Mouse (Mus musculus) forebrain, postnatal 0 days (tissue): Measurements from ENCODE around the gene Olfr545. TPM values are rescaled to one million over a fixed set of nuclear protein-coding genes. Genes with fewer than 3 reads are reported as not detected.
"Not testable (repeated sequence)": the region's sequence is repeated elsewhere in the genome, so short reads cannot be mapped to it uniquely, and the experiment has no call there.

Experiments used
- ATAC-seq: fragments of 200-750 bp; cut with Nextera tagmentation; 2 replicates; pipeline ENCODE4 v1.8.0; 2017; ENCODE audit warnings: mild to moderate bottlenecking, moderate library complexity
- DNase-seq: peaks from one replicate; pipeline ENCODE4 v3.0.0-alpha.2; 2015
- H3K27ac ChIP-seq: fragments of 300-500 bp; sonication (generic); 2 replicates; pipeline ENCODE4 v1.5.1; 2014; ENCODE audit warnings: low read depth, mild to moderate bottlenecking, antibody characterized with exemption, low read length, moderate library complexity, mixed read lengths
- H3K27me3 ChIP-seq: fragments of 300-500 bp; sonication (generic); 2 replicates; pipeline ENCODE4 v1.6.1; 2014; ENCODE audit warnings: mild to moderate bottlenecking, low read length, mixed read lengths; ENCODE audit not compliant: insufficient read depth
- H3K36me3 ChIP-seq: fragments of 300-500 bp; sonication (generic); 2 replicates; pipeline ENCODE4 v1.6.1; 2014; ENCODE audit warnings: mild to moderate bottlenecking, moderate library complexity; ENCODE audit not compliant: insufficient read depth
- H3K4me1 ChIP-seq: fragments of 300-500 bp; sonication (generic); 2 replicates; pipeline ENCODE4 v1.6.1; 2014; ENCODE audit warnings: antibody characterized with exemption; ENCODE audit not compliant: insufficient read depth
- H3K4me2 ChIP-seq: fragments of 300-500 bp; sonication (generic); 2 replicates; pipeline ENCODE4 v1.6.1; 2014; ENCODE audit warnings: low read depth, mild to moderate bottlenecking, moderate library complexity
- H3K4me3 ChIP-seq: fragments of 300-500 bp; sonication (generic); 2 replicates; pipeline ENCODE4 v1.5.1; 2014; ENCODE audit warnings: low read depth, low read length, mixed read lengths
- H3K9ac ChIP-seq: fragments of 300-500 bp; sonication (generic); 2 replicates; pipeline ENCODE4 v1.6.1; 2014; ENCODE audit warnings: mild to moderate bottlenecking
- H3K9me3 ChIP-seq: fragments of 300-500 bp; sonication (generic); 2 replicates; pipeline ENCODE4 v1.6.1; 2016; ENCODE audit warnings: low read length
- CTCF ChIP-seq: sonication (generic); IDR thresholded peaks from 2 replicates; pipeline ENCODE4 v1.5.1; 2016; ENCODE audit warnings: antibody characterized with exemption, control low read depth, low read depth
- WGBS: fragments of 180-500 bp; shearing (Covaris S2); extraction: QIAGEN DNeasy Blood & Tissue Kit; methylation state at CpG from one replicate; pipeline ENCODE4 v1.1.7; 2014; 5-methylcytosine and 5-hydroxymethylcytosine counted together
- polyA plus RNA-seq: library from polyadenylated mRNA; unstranded; fragments of >200 nt; fragmentation: Nextera tagmentation; extraction: Ambion mirVana; gene quantifications from 2 replicates; pipeline ENCODE4 v1.2.1, GENCODE M21; 2015
- total RNA-seq: library from RNA; depleted of rRNA; stranded (reverse); fragments of >200 nt; gene quantifications from 2 replicates; pipeline ENCODE4 v1.2.3, GENCODE M21; 2014

Olfr545 gene
- total and polyA plus RNA-seq, 2 experiments from 2014 or later, result 0.08 to 0.24 TPM

GRCm38 (mm10) chr7:102501986-102502385 is 2.6 kb upstream of the Olfr545 start:
- no peak overlapping the region for H3K4me2 ChIP-seq
- ATAC-seq (no peak), DNase-seq (no peak)
- H3K36me3 ChIP-seq, result no peaks in the 10 kb centered on the region
- H3K9ac ChIP-seq, result no peak overlapping the region
- H3K4me1 ChIP-seq, result no peaks in the 10 kb centered on the region
- no peak for TF ChIP-seq CTCF
- H3K27ac ChIP-seq, result no peak overlapping the region
- no peak overlapping the region for H3K4me3 ChIP-seq
- WGBS, result 75% methylated on average over 5 of the region's 5 CpGs
- no peaks in the 10 kb centered on the region for H3K9me3 ChIP-seq
- H3K27me3 ChIP-seq, result no peaks in the 10 kb centered on the region

DNA sequence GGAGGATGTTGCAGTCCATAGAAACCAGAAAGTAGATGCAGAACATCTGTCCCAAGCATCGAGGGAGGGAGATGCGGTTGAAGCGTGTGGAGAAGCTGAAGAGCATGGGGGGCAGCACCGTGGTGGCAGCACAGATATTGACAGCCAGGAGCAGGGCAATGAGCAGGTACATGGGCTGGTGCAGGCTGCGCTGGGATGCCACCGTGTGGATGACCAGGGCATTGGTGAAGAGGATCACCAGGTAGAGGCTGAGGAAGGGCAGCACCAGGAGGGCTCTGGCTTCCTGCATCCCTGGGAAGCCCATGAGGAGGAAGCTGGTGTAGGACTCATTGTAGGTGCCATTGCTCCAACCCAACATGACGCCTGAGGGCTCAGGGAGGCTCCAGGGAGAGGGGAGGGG is 5.0 kb downstream of the Olfr545 start:
- H3K9ac ChIP-seq, H3K27ac ChIP-seq, H3K27me3 ChIP-seq, H3K4me1 ChIP-seq, H3K4me2 ChIP-seq, H3K9me3 ChIP-seq, ATAC-seq, H3K36me3 ChIP-seq, H3K4me3 ChIP-seq, DNase-seq: not testable (repeated sequence)
- 54% methylated on average over 7 of the region's 7 CpGs for WGBS

DNA sequence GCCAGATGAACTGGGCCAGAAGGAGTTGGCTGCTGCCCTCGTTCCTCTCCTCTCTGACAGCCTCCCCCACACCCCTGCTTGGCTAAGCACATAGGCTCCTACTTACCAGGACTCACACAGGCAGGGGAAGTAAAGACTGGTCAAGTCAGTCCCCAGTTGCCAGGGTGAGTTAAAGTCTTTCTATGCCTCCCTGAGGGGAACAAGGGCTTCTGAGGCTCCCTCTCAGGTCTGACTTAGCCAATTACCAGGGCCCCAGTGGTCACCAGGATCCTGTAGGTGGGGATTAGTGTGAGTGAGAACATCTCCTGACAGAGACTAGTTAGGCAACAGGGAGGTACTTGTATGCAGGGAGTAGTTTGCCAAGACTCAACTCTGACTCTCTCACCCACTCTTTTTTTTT is 11.2 kb downstream of the Olfr545 start, which contains the start of gene Olfr544:
Gene Olfr544, minus strand, starts transcription at position 153 of the 400 bp plus-strand sequence.
- no peak within 1 kb of the TSS for H3K27ac ChIP-seq
- H3K4me3 ChIP-seq, result no peak within 1 kb of the TSS
- H3K27me3 ChIP-seq, result no peaks in the 10 kb centered on the region
- DNase-seq (no peak), ATAC-seq (no peak)
- H3K9ac ChIP-seq, result no peak within 1 kb of the TSS
- no peak within 1 kb of the TSS for H3K4me2 ChIP-seq
- H3K9me3 ChIP-seq, result no peaks in the 10 kb centered on the region
- H3K36me3 ChIP-seq, result no peaks in the 10 kb centered on the region
- 33% methylated on average over 1 of the region's 1 CpGs for WGBS
- TF ChIP-seq CTCF, result no peak
- no peaks in the 10 kb centered on the region for H3K4me1 ChIP-seq

DNA sequence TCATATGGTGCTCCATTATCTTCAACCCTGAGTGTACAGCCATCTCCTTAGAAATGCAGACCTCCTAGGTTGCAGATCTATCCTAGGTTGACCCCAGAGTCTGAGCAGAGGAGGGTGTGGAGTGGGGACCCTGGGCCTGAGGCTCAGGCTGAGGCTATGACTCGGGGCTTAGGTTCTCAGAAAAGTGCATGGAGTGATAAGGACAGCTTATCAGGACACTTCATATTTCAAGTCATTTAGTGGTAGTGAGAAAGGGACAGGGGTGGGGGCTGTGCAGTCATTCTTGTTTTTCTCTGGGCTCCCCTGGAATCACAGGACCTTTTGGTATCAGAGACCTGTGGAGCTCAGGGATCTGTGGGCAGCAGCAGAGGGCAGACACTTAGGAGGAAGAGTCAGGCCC is 13.3 kb downstream of the Olfr545 start:
- Histone ChIP-seq H3K4me3 (no peak overlapping the region), H3K9ac (no peak overlapping the region)
- no peak for DNase-seq

DNA sequence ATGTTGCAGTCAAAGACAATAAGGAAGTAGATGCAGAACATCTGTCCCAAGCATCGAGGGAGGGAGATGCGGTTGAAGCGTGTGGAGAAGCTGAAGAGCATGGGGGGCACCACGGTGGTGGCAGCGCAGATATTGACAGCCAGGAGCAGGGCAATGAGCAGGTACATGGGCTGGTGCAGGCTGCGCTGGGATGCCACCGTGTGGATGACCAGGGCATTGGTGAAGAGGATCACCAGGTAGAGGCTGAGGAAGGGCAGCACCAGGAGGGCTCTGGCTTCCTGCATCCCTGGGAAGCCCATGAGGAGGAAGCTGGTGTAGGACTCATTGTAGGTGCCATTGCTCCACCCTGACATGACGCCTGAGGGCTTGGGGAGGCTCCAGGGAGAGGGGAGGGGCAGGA is 14.6 kb downstream of the Olfr545 start:
- ATAC-seq, result not testable (repeated sequence)

More for the DNA sequence above, 13.3 kb downstream of the Olfr545 start:
- Histone ChIP-seq H3K9me3 (no peaks in the 10 kb centered on the region), H3K4me1 (no peaks in the 10 kb centered on the region), H3K27ac (no peak overlapping the region), H3K36me3 (no peaks in the 10 kb centered on the region), H3K27me3 (no peaks in the 10 kb centered on the region), H3K4me2 (no peak overlapping the region)
- no peak for TF ChIP-seq CTCF
- 90% methylated on average over 1 of the region's 1 CpGs for WGBS
- ATAC-seq, result no peak

DNA sequence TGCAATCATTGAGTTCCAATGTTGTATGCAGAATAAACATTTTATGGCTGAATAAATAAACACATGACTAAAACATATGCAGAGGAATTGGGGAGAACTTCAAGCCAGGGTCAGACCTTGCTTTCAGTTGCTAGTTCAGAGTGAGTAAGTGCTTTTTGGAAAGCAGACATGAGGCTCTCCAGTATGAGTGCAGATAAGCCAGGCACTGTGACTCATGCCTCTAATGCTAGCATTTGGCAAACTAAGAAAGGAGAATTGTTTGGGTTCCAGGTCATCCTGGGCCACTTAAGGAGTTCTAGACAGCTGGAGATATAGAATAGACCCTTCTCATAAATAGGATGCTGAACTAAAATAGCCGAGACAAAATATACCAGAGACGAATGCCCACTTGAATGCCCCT is 15.7 kb downstream of the Olfr545 start:
- Histone ChIP-seq H3K36me3 (no peaks in the 10 kb centered on the region), H3K9me3 (no peaks in the 10 kb centered on the region), H3K4me2 (no peak overlapping the region), H3K9ac (no peak overlapping the region), H3K4me1 (no peaks in the 10 kb centered on the region), H3K27me3 (no peaks in the 10 kb centered on the region), H3K4me3 (no peak overlapping the region), H3K27ac (no peak overlapping the region)
- TF ChIP-seq CTCF, result no peak
- WGBS, result 85% methylated on average over 2 of the region's 2 CpGs
- DNase-seq (no peak), ATAC-seq (no peak)

More for the DNA sequence above, 14.6 kb downstream of the Olfr545 start:
- H3K27ac ChIP-seq, DNase-seq, H3K4me3 ChIP-seq, H3K4me2 ChIP-seq, H3K9me3 ChIP-seq, H3K9ac ChIP-seq, H3K27me3 ChIP-seq, H3K4me1 ChIP-seq, H3K36me3 ChIP-seq: not testable (repeated sequence)
- WGBS, result 78% methylated on average over 7 of the region's 8 CpGs

DNA sequence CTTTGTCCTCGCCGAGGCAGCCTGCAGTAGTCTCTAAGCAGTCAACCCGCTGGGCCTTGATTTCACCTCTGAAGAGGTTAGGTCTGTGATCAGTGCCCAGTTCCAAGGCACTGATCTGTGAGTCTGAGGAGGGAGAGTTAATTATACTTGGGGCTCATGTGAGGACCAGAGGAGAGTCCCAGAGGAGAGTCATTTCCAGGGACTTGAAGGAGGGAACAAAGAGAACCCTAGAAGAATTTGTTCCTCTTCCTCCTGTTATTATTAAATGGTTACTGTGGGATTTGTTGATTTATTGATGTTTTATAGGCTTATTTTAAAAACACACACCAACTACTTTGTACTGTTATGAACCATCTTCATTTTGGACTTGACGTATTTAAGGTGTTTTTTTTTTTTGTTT is 17.8 kb downstream of the Olfr545 start, which contains the start of gene Olfr543:
Gene Olfr543, minus strand, starts transcription at position 101 of the 400 bp plus-strand sequence.
- 96% methylated on average over 4 of the region's 4 CpGs for WGBS
- DNase-seq, result no peak
- H3K4me3 ChIP-seq, result no peak within 1 kb of the TSS
- H3K9ac ChIP-seq, result no peak within 1 kb of the TSS
- no peaks in the 10 kb centered on the region for H3K36me3 ChIP-seq
- H3K27ac ChIP-seq, result no peak within 1 kb of the TSS
- no peak for TF ChIP-seq CTCF
- no peaks in the 10 kb centered on the region for H3K27me3 ChIP-seq
- no peak for ATAC-seq
- H3K4me2 ChIP-seq, result no peak within 1 kb of the TSS
- no peaks in the 10 kb centered on the region for H3K4me1 ChIP-seq
- no peaks in the 10 kb centered on the region for H3K9me3 ChIP-seq

GRCm38 (mm10) chr7:102480821-102481220 is 18.6 kb downstream of the Olfr545 start:
- Histone ChIP-seq H3K9ac (no peak overlapping the region), H3K27me3 (no peaks in the 10 kb centered on the region), H3K4me2 (no peak overlapping the region), H3K4me1 (no peaks in the 10 kb centered on the region), H3K4me3 (no peak overlapping the region), H3K36me3 (no peaks in the 10 kb centered on the region), H3K9me3 (no peaks in the 10 kb centered on the region), H3K27ac (no peak overlapping the region)
- 94% methylated on average over 4 of the region's 4 CpGs for WGBS
- ATAC-seq, result no peak
- no peak for TF ChIP-seq CTCF
- no peak for DNase-seq
